Mouse (Mus musculus) E14TG2a.4 (cell line): ENCODE data around the gene Gstm7.
A peak's percentile ranks its signal among the peaks of the same experiment; 100 is the strongest.

Source experiments
- H3K27me3 ChIP-seq: 2 replicates; pipeline ENCODE4 v1.6.1; 2014; ENCODE audit warnings: low read length, control low read depth; ENCODE audit not compliant: insufficient read depth
- H3K36me3 ChIP-seq: 2 replicates; pipeline ENCODE4 v1.6.1; 2014; ENCODE audit warnings: low read length, control low read depth; ENCODE audit not compliant: insufficient read depth
- H3K4me1 ChIP-seq: replicated peaks from 2 replicates; pipeline ENCODE4 v1.6.1; 2014; ENCODE audit warnings: low read depth, low read length, control low read depth
- H3K4me3 ChIP-seq: replicated peaks from 2 replicates; pipeline ENCODE4 v1.5.1; 2014; ENCODE audit warnings: mild to moderate bottlenecking, low read length
- H3K9me3 ChIP-seq: 2 replicates; pipeline ENCODE4 v1.6.1; 2014; ENCODE audit warnings: low read length, control low read depth
- CTCF ChIP-seq: conservative IDR thresholded peaks from 2 replicates; pipeline ENCODE4 v1.5.1; 2014; ENCODE audit warnings: low read length
- NANOG ChIP-seq: IDR thresholded peaks from 2 replicates; pipeline ENCODE4 v1.6.1; 2014; ENCODE audit warnings: borderline replicate concordance, low read length, mixed read lengths
- POU5F1 ChIP-seq: IDR thresholded peaks from 2 replicates; pipeline ENCODE4 v1.6.1; 2014; ENCODE audit warnings: low read length, borderline replicate concordance

Gstm7 gene

GRCm38 (mm10) chr3:107929731-107930130 lies 1.9 kb downstream of the Gstm7 start:
- Histone ChIP-seq H3K9me3 (no peaks in the 10 kb centered on the region), H3K4me3 (no peak overlapping the region), H3K36me3 (no peaks in the 10 kb centered on the region), H3K4me1 (peaks cover 16% of the 10 kb centered on the region), H3K27me3 (peaks cover 3% of the 10 kb centered on the region; the same call in 1 of the 2 replicates)
- TF ChIP-seq NANOG, result no peak
- TF ChIP-seq CTCF, result no peak
- no peak for TF ChIP-seq POU5F1

- H3K4me1 ChIP-seq, result peaks cover 16% of the 10 kb centered on the region
- TF ChIP-seq CTCF (no peak), NANOG (no peak), POU5F1 (no peak)
These were observed 2.4 kb downstream of the Gstm7 start for GRCm38 (mm10) chr3:107929243-107929642.

GRCm38 (mm10) chr3:107928691-107929090 lies 2.9 kb downstream of the Gstm7 start:
- Histone ChIP-seq H3K36me3 (no peaks in the 10 kb centered on the region), H3K9me3 (no peaks in the 10 kb centered on the region), H3K27me3 (0 out of 2 replicates have a peak, but pooled peaks cover under 1% of the 10 kb centered on the region), H3K4me1 (peaks cover 16% of the 10 kb centered on the region), H3K4me3 (no peak overlapping the region)
- no peak for TF ChIP-seq CTCF
- no peak for TF ChIP-seq NANOG
- no peak for TF ChIP-seq POU5F1

More at GRCm38 (mm10) chr3:107929243-107929642, 2.4 kb downstream of the Gstm7 start:
- no peak overlapping the region for H3K4me3 ChIP-seq
- H3K27me3 ChIP-seq, result peaks cover 3% of the 10 kb centered on the region; the same call in 1 of the 2 replicates
- H3K36me3 ChIP-seq, result no peaks in the 10 kb centered on the region
- H3K9me3 ChIP-seq, result no peaks in the 10 kb centered on the region

- Histone ChIP-seq H3K27me3 (no peaks in the 10 kb centered on the region), H3K36me3 (no peaks in the 10 kb centered on the region), H3K4me1 (peaks cover 16% of the 10 kb centered on the region), H3K4me3 (no peak overlapping the region), H3K9me3 (no peaks in the 10 kb centered on the region)
- no peak for TF ChIP-seq POU5F1
- no peak for TF ChIP-seq CTCF
- TF ChIP-seq NANOG, result no peak
These were observed 3.8 kb downstream of the Gstm7 start for GRCm38 (mm10) chr3:107927841-107928240.

- no peak overlapping the region for H3K4me3 ChIP-seq
- TF ChIP-seq POU5F1 (no peak), CTCF (no peak), NANOG (no peak)
These were observed 6.3 kb downstream of the Gstm7 start for GRCm38 (mm10) chr3:107925335-107925734.

DNA sequence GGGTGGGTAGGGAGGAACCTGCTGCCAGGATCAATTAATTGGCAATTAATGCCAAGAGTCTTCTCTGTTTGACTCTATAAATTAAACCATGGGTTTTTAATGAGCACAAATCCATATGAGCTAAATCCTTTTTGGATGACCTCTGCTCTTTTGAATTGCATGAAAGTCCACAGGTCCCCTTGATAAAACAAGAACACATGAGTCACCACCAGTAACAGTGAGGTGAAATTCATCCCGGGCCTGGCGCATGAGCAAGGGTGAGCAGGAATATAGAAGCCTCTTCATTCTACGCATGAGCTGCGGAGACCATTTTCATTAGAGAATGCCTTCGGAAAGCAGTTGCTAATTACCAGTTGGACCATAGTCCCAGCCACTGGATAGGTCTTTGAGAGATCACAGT lies 11.3 kb downstream of the Gstm7 start:
- Histone ChIP-seq H3K9me3 (no peaks in the 10 kb centered on the region), H3K36me3 (no peaks in the 10 kb centered on the region), H3K4me1 (no peaks in the 10 kb centered on the region), H3K27me3 (peaks cover 2% of the 10 kb centered on the region; the same call in 1 of the 2 replicates), H3K4me3 (no peak overlapping the region)
- TF ChIP-seq CTCF, result no peak
- TF ChIP-seq NANOG, result no peak
- no peak for TF ChIP-seq POU5F1

More at GRCm38 (mm10) chr3:107925335-107925734, 6.3 kb downstream of the Gstm7 start:
- Histone ChIP-seq H3K9me3 (no peaks in the 10 kb centered on the region), H3K4me1 (no peaks in the 10 kb centered on the region), H3K36me3 (no peaks in the 10 kb centered on the region), H3K27me3 (no peaks in the 10 kb centered on the region)

DNA sequence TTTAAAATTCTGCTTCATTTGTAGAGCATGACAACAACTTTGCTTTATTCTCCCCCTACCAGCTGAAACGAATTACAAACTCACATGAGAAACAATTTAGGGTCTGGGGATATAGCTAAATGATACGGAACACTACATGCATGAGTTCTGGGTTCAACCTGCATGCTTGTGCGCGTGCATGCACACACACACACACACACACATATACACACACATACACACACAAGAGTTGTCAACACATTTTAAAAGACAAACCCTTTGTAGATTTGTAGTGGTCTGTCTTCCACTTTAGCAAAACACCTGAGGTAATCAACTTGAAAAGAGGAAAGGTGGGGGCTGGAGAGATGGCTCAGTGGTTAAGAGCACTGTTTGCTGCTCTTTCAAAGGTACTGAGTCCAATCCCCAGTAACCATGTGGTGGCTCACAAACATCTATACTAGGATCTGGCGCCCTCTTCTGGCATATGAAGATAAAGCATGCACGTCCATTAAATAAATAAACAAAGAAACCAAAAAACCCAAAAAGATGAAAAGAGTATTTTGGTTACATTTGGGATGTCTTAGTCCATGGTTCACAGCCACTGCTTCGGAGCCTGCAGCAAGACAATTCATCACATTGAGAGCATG lies 13.7 kb downstream of the Gstm7 start:
- Histone ChIP-seq H3K27me3 (peaks cover 2% of the 10 kb centered on the region; the same call in 1 of the 2 replicates), H3K36me3 (no peaks in the 10 kb centered on the region), H3K4me3 (no peak overlapping the region), H3K9me3 (no peaks in the 10 kb centered on the region), H3K4me1 (no peaks in the 10 kb centered on the region)
- TF ChIP-seq POU5F1, result no peak
- no peak for TF ChIP-seq NANOG
- TF ChIP-seq CTCF, result peak; percentile 73

- H3K4me1 ChIP-seq, result no peaks in the 10 kb centered on the region
- H3K9me3 ChIP-seq, result no peaks in the 10 kb centered on the region
- peaks cover 2% of the 10 kb centered on the region; the same call in 1 of the 2 replicates for H3K27me3 ChIP-seq
- H3K36me3 ChIP-seq, result no peaks in the 10 kb centered on the region
- no peak overlapping the region for H3K4me3 ChIP-seq
- TF ChIP-seq CTCF (peak; percentile 78), NANOG (no peak), POU5F1 (no peak)
These were observed 14.5 kb downstream of the Gstm7 start for GRCm38 (mm10) chr3:107917097-107917496.

- TF ChIP-seq NANOG (no peak), CTCF (no peak), POU5F1 (no peak)
- H3K36me3 ChIP-seq, result no peaks in the 10 kb centered on the region
- H3K27me3 ChIP-seq, result peaks cover 2% of the 10 kb centered on the region; the same call in 1 of the 2 replicates
- H3K4me1 ChIP-seq, result peaks cover 2% of the 10 kb centered on the region
- no peaks in the 10 kb centered on the region for H3K9me3 ChIP-seq
- no peak overlapping the region for H3K4me3 ChIP-seq
These were observed 14.9 kb downstream of the Gstm7 start for GRCm38 (mm10) chr3:107916674-107917073.
